Mouse (Mus musculus): ENCODE data around the gene Hsph1.

The Hsph1 gene

DNA sequence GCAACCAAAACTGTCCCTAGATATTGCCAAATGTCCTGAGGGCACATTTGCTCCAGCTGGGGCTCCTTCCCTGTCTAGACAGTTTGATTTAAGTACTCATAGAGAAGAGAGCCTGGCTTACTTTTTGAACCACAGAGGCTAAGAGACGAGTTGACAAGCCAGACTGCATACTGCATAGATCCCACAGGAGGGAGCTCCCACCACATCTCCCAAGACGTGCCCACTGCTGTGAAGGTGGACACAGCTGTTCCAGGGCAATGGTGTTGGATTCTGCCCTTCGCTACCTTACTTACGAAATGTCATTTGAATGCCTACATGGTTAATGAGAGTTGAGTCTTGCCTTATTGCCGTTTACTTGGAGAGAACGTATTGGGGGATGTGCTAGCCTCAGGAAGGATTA is 6.2 kb upstream of the Hsph1 start:
- DNase-seq (ENCODE audit: low spot score in 2 of 2): no peak

- DNase-seq (ENCODE audit: low spot score in 2 of 2): no peak
Measured at GRCm38 (mm10) chr5:149641277-149641892, 5.2 kb upstream of the Hsph1 start.

DNA sequence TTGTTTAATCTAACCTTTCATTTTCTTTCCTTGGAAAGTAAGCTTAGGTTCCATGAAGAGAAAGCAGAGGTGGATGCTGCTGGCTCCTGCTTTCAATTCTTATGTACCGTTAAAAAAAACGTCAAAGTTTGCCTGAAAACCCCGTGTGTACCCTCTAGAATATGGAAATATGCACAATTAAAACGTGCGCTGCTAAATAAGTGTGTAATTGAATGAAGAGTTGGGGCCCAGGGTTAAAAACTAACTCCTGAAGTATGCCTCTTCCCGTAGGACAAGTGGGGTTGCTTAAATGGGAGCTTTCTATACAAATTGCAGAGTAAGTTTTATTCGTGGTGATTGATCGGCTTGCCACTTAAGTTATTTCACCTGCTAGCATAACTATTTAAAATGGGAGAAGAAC is 1.1 kb upstream of the Hsph1 start:
- DNase-seq (ENCODE audit: low spot score in 2 of 2): no peak

DNA sequence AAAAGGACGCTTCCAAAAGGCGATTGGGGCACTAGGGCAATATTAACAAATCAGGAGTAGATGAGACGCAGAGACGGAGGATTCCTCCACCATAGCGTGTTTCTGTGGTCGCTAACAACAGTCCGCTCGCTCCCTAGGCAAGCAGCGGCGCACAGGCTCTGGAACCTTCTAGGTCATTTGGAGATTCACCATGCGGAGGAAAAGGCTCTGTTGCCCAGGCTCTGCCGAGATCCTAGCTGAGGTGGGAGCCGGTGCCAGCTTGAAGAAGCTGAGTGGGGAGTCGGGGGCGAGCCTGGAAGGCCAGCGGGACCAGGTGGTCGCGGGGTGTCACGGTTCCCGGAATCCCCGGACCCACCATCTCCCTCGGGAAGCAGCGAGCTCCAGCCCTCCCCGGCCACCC is 620 bp downstream of the Hsph1 start:
- DNase-seq (ENCODE audit: low spot score in 2 of 2): peak in 1 of 2 experiments; percentile 3

DNA sequence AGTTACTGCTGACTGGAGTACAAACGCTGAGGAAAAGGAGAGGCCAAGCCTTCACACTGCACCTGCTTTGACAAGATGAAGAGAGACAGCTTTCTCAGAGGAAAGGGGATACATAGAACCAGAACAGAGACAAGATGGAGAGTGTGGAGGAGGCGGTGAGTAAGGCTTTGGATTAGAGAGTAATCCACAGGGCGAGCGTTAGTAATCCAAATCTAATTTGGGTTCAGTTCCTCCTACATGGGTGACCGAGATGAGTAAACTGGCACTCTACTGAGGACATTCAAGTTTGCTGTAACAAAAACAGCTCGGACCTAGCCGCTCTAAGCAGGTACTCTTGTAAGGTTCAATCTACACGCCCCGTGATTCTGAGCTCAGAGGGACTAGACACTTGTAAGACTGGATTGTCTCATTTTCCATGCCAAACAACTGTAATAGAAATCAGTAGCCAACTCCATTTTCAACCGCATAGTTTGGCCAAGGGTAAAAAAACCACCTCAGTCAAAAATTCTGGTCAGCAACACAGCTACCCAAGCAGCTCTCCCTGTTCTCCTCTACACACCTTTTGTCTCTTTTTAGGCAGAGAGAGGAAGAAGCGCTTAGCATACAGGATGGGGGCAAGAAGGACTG is 1.7 kb downstream of the Hsph1 start:
- DNase-seq (ENCODE audit: low spot score in 2 of 2): no peak

GRCm38 (mm10) chr5:149625547-149625946 is 10.6 kb downstream of the Hsph1 start:
- DNase-seq (ENCODE audit: low spot score in 2 of 2): no peak

DNA sequence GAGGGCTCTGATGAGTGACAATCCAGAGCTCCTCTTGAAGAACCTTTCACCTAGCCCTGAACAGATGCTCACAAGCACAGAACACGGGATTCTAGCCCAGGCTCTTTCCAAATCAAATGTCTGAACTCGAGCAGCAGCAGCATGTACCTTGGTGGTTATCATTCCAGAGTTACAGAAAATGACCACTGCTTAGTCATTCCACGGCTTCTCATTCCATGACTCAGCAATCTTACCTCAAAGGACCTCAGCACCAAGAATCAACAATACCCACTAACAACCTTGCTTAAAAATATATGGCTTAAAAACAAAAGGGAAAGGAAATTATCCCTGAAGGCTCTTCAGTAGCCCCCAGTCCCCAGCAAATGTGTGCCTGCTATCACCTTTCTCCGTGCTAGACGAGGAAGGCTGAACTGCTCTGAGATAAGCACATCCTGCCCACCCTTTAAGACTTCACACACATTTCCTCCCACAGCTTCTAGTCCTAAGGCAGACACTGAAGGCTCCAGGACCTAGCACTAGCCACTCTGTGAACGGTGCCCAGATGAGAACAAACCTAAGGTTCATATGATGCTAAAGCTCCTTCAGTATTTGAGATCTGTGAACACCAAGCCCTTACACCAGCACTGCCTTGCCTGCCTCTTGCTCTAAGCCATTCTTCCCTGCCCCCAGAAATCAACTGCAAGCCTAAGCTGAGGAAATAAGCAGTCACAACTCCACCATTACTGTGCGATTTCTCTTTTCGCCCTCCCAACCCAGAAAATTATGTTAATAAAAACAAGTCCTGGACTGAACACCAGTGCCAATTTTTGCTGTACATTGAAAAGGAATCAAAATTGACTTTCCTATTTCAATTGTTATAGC is 12.1 kb downstream of the Hsph1 start:
- no peak for DNase-seq (ENCODE audit: low spot score in 2 of 2)

DNA sequence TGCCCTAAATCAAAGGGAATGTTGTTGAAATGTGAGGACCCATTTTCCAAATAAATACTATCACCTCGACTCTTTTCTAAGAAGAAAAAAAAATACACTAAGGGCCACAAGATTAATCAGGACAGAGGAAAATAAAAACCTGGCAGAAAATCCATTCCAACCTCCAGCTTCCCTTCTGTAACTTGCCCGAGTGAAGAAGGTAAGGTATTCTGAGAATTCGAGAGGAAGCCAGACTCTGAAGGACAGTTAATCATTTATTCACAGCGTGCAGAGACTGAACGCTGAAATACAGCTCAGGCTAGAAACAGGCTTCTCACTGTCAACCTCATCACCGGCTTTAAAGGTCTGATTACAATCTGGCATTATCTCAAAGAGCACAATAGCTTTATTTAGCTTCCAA is 13.5 kb downstream of the Hsph1 start:
- DNase-seq (ENCODE audit: low spot score in 2 of 2): no peak

- no peak for DNase-seq (ENCODE audit: low spot score in 2 of 2)
Measured at GRCm38 (mm10) chr5:149622152-149622551, 14.0 kb downstream of the Hsph1 start.

- DNase-seq (ENCODE audit: low spot score in 2 of 2): no peak
Measured at GRCm38 (mm10) chr5:149617776-149618425, 18.3 kb downstream of the Hsph1 start.

GRCm38 (mm10) chr5:149616817-149617216 is 19.4 kb downstream of the Hsph1 start:
- no peak for DNase-seq (ENCODE audit: low spot score in 2 of 2)

- no peak for DNase-seq (ENCODE audit: low spot score in 2 of 2)
Measured at GRCm38 (mm10) chr5:149616138-149616537, 20.0 kb downstream of the Hsph1 start.

GRCm38 (mm10) chr5:149612740-149613139 is 23.4 kb downstream of the Hsph1 start:
- no peak for DNase-seq (ENCODE audit: low spot score in 2 of 2)

DNA sequence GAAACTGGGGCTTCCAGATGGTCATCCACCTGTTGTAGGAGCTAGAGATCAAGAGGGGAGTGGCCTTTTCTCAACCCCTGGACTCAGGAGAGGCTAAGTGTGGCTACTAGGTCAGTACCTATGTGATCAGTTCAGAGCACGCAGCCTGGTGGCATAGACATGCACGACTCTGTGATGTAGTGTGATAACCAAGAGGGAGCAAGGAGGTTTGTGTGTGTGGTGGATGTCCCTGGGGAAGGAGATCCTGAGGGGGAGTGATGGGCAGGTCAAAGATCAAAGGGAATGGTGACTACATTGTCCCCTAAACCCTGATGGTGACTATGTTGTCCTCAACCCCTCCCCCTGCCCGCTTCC is 24.0 kb downstream of the Hsph1 start:
- no peak for DNase-seq (ENCODE audit: low spot score in 2 of 2)

DNA sequence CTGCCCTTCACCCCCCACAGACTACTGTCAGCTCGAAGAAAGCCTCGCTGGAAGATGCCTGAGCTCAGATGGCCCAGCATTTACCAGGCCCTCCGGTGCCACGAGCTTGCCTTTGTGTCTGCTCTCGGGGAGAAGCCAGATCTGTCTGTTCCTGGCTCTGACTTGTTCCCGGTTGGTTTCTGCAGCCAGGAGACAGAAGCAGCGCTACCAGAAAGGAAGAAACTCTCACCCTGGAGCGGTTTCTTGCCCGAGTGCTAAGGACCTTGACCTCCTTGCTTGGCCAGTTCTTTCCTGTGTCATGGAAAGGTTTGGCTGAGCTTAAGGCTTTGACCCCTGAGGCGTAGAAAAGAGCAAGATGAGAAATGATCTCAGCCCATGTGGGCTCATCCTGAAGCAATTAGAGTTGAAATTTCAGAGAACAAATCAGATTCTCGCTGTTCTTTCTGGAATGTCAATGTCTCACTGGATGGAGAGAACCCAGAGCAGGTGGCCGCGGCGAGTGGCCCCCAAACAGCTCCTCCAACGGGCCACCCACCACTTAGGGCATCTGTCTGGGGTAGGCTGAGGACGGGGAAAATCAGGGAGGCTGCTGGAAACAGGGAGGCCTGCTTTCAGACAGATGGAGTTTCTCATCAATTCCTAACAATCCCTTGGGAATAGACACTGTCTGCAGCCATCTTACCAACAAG is 24.6 kb downstream of the Hsph1 start:
- DNase-seq (ENCODE audit: low spot score in 2 of 2): no peak

DNA sequence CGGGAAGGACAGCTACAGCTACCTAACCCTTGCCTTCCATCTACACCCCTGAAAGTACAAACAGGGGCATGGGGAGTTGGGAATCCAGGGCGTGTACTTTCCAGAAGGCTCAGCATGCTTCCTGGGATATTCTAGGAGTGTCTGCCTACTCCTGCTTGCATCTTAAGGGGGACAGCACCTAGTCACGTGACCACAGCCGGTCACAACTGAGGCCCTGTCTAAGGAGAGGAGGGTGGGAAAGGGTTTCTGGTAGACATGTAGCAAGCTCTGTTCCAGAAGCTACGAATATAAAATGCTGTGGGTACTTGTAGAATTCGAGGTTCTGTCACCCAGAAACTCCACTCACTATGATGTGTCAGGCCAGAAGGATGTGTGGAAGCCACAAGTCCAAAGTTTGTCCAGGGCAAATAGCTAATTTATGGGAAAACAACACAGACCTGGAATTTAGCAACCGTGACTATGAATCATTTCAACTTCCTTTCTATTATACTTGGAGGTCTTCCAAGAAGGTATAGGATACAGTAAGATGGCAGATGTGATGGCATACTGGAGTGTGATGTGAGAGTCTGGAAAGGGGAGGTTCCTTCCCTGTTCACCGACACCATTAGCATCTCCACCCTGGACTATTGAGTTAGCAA is 29.0 kb downstream of the Hsph1 start:
- no peak for DNase-seq (ENCODE audit: low spot score in 2 of 2)

DNA sequence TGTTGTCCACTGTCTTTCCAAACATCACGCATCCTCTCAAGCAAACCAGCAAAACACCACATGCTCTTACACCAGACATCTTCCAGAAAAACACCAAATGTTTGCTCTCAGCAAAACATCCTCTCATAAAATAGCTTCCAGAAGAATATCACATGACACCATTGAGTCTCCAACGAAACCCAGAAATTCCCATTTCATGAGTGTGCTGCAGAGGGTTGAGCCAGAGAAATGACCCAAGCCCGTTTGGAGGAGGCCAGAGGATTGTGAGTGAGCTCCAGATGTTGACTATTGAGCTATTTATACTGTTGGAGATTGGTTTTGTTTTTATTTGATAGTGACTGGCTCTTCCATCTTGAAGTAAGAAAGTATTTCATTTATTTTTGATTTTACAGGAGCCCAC is 32.9 kb downstream of the Hsph1 start:
- no peak for DNase-seq (ENCODE audit: low spot score in 2 of 2)

DNA sequence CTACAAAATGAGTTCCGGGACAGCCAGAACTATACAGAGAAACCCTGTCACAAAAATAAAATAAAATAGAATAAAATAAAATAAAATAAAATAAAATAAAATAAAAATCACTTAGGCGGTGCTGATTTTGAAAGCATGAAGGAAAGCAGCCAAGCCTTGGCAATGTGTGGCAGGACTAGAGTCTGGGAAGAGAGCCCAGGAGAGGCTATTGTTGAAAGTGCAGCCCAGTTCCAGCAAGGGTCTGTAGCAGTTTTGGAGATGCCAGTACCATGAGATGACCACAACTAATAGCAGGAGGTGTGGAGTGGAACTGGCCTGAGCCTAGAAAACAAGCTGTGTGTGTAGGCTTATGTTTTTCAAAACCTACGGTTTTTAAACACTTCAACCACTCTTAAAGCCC is 34.2 kb downstream of the Hsph1 start:
- no peak for DNase-seq (ENCODE audit: low spot score in 2 of 2)

DNA sequence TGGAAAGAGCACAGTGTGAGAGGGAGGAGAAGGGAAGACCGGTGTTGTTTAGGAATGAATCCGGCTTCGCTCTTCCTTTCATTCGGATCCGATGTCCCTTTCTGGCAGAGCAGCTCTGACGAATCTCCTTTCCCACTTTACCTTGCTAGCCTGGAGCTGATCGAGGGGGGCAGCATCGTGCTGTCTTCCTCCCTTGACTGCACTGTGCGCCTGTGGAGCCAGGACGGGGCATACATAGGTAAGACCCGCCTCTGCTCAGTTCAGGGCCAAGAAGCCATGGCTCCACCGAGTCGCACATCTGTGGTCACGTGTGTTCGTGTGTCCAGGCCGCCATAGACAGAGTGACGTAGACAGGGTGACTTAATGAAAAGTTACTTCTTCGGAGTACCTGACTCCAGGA is 38.8 kb downstream of the Hsph1 start:
- DNase-seq (ENCODE audit: low spot score in 2 of 2): no peak

GRCm38 (mm10) chr5:149594215-149594614 is 42.0 kb downstream of the Hsph1 start:
- peak in 1 of 2 experiments; percentile 18 for DNase-seq (ENCODE audit: low spot score in 2 of 2)

DNA sequence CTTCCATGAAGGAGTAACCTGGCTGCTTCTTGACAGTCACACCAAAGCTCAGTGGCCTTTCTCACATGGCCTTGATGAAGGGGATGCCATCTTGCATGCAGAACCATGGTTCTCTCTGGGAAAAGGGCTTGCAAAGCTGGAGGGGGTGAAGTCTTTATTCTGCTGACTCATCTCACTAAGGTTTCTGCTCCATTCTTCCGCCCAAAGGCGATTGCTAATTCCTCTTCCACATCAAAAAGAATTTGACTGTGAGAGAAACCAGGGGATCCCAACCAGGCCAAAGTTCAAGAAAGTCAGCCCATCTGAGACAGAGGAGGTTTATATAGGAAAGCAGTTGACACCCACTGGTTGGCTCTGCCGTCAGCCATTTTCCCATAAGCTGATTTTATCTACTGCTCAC is 46.2 kb downstream of the Hsph1 start:
- no peak for DNase-seq (ENCODE audit: low spot score in 2 of 2)
